Mouse (Mus musculus) kidney, embryonic 14.5 days (tissue): ENCODE results near the gene Tox4. TPM values are rescaled to one million over a fixed set of nuclear protein-coding genes. Genes with fewer than 3 reads are reported as not detected.

ENCODE experiments used
- ATAC-seq: fragments of 200-750 bp; cut with Nextera tagmentation; 2 replicates; pipeline ENCODE4 v1.8.0; 2017; ENCODE audit warnings: moderate number of reproducible peaks, mild to moderate bottlenecking, moderate TSS enrichment, moderate library complexity; ENCODE audit not compliant: low FRiP score, low TSS enrichment
- H3K27ac ChIP-seq: fragments of 300-500 bp; sonication (generic); 2 replicates; pipeline ENCODE4 v1.5.1; 2014; ENCODE audit warnings: low read depth, mild to moderate bottlenecking, low read length, moderate library complexity, mixed read lengths
- H3K27me3 ChIP-seq: fragments of 300-500 bp; sonication (generic); 2 replicates; pipeline ENCODE4 v1.6.1; 2014; ENCODE audit warnings: mild to moderate bottlenecking, low read length; ENCODE audit not compliant: control insufficient read depth, insufficient read depth
- H3K36me3 ChIP-seq: fragments of 300-500 bp; sonication (generic); 2 replicates; pipeline ENCODE4 v1.6.1; 2014; ENCODE audit warnings: low read length, mixed read lengths; ENCODE audit not compliant: control insufficient read depth, insufficient read depth
- H3K4me1 ChIP-seq: fragments of 300-500 bp; sonication (generic); 2 replicates; pipeline ENCODE4 v1.6.1; 2014; ENCODE audit warnings: low read length, mixed read lengths; ENCODE audit not compliant: control insufficient read depth, insufficient read depth
- H3K4me2 ChIP-seq: fragments of 300-500 bp; sonication (generic); replicated peaks from 2 replicates; pipeline ENCODE4 v1.6.1; 2014; ENCODE audit warnings: low read depth, mild to moderate bottlenecking, low read length
- H3K4me3 ChIP-seq: fragments of 300-500 bp; sonication (generic); 2 replicates; pipeline ENCODE4 v1.5.1; 2014; ENCODE audit warnings: mild to moderate bottlenecking, low read length
- H3K9ac ChIP-seq: fragments of 300-500 bp; sonication (generic); 2 replicates; pipeline ENCODE4 v1.6.1; 2014; ENCODE audit warnings: low read depth, mild to moderate bottlenecking, low read length, moderate library complexity
- H3K9me3 ChIP-seq: fragments of 300-500 bp; sonication (generic); 2 replicates; pipeline ENCODE4 v1.6.1; 2016; ENCODE audit warnings: low read length; ENCODE audit not compliant: control insufficient read depth
- WGBS: fragments of 180-500 bp; shearing (Covaris S2); extraction: QIAGEN DNeasy Blood & Tissue Kit; methylation state at CpG from one replicate; pipeline ENCODE4 v1.1.7; 2014; 5-methylcytosine and 5-hydroxymethylcytosine counted together
- polyA plus RNA-seq: library from polyadenylated mRNA; unstranded; fragments of >200 nt; fragmentation: Nextera tagmentation; extraction: Ambion mirVana; gene quantifications from 2 replicates; pipeline ENCODE4 v1.2.1, GENCODE M21; 2014

Gene Tox4
- polyA plus RNA-seq, 1 experiment from 2014 or later, result 54.7 TPM

- H3K36me3 ChIP-seq, result no peaks in the 10 kb centered on the region
- H3K4me3 ChIP-seq, result peak overlapping the region; percentile 11; the same call in 1 of the 2 replicates
- WGBS, result 27% methylated on average over 21 of the region's 21 CpGs
- H3K4me1 ChIP-seq, result no peaks in the 10 kb centered on the region
- no peak overlapping the region; the same call in 1 of the 2 replicates for H3K9ac ChIP-seq
- no peaks in the 10 kb centered on the region for H3K27me3 ChIP-seq
- peak overlapping the region; percentile 33 for H3K4me2 ChIP-seq
- peak; percentile 74; the same call in 1 of the 2 replicates for ATAC-seq
- no peaks in the 10 kb centered on the region for H3K9me3 ChIP-seq
- no peak overlapping the region for H3K27ac ChIP-seq
Observed at GRCm38 (mm10) chr14:52338751-52339511, 60.0 kb downstream of the Tox4 start.

GRCm38 (mm10) chr14:52339512-52339852, 60.5 kb downstream of the Tox4 start:
- WGBS, result 76% methylated on average over 6 of the region's 6 CpGs
- Histone ChIP-seq H3K27me3 (no peaks in the 10 kb centered on the region), H3K36me3 (no peaks in the 10 kb centered on the region), H3K4me1 (no peaks in the 10 kb centered on the region), H3K4me3 (no peak overlapping the region), H3K9me3 (no peaks in the 10 kb centered on the region), H3K4me2 (no peak overlapping the region), H3K27ac (no peak overlapping the region), H3K9ac (no peak overlapping the region)
- ATAC-seq, result no peak

Other genes with a start within 250 kb of the Tox4 start
- not detected in 2 replicates for gene Olfr221, start 236.7 kb upstream of the Tox4 start, polyA plus RNA-seq
- gene Hnrnpc, start 175.1 kb upstream of the Tox4 start, polyA plus RNA-seq, result 718 and 725 TPM in 2 replicates
- 76.5 and 134 TPM in 2 replicates for gene Rpgrip1, start 168.4 kb upstream of the Tox4 start, polyA plus RNA-seq
- gene Supt16, start 81.7 kb upstream of the Tox4 start, polyA plus RNA-seq, result 55.1 and 111 TPM in 2 replicates
- gene Chd8, start 21.4 kb upstream of the Tox4 start, polyA plus RNA-seq, result 48.6 and 57.1 TPM in 2 replicates
- 20.6 and 22.6 TPM in 2 replicates for gene Rab2b, start 399 bp downstream of the Tox4 start, polyA plus RNA-seq
- gene Mettl3, start 26.0 kb downstream of the Tox4 start, polyA plus RNA-seq, result 40.3 and 53.7 TPM in 2 replicates
- gene Sall2, start 49.6 kb downstream of the Tox4 start, polyA plus RNA-seq, result 20.4 and 46.2 TPM in 2 replicates
- not detected in 2 replicates for gene Olfr1513, start 77.3 kb downstream of the Tox4 start, polyA plus RNA-seq
- gene Olfr1512, start 100.0 kb downstream of the Tox4 start, polyA plus RNA-seq, result not detected in 2 replicates
- not detected in 2 replicates for gene Olfr1511, start 118.2 kb downstream of the Tox4 start, polyA plus RNA-seq
- not detected in 2 replicates for gene Olfr1510, start 135.2 kb downstream of the Tox4 start, polyA plus RNA-seq
- not detected in 2 replicates for gene Olfr1509, start 163.8 kb downstream of the Tox4 start, polyA plus RNA-seq
- not detected in 2 replicates for gene Olfr1508, start 188.3 kb downstream of the Tox4 start, polyA plus RNA-seq
- not detected in 2 replicates for gene Olfr1507, start 216.6 kb downstream of the Tox4 start, polyA plus RNA-seq